Comparison of ENCODE assay signal across 24 mouse cellular contexts in genomic region chr14:59497928-59498327, GRCm38 (mm10).
"Had no signal": no experiment of that assay in that cellular context is flagged by ENCODE, and none has a peak within 500 bp of the region (broad histone marks: within the 10 kb centered on the region; RNA-seq: fewer than 3 reads in every experiment).

No protein-coding gene starts in this region.

- H3K27ac ChIP-seq: embryonic facial prominence, embryonic 10.5 days; embryonic facial prominence, embryonic 12.5 days; embryonic facial prominence, embryonic 13.5 days; embryonic facial prominence, embryonic 15.5 days; forebrain, embryonic 10.5 days; forebrain, embryonic 12.5 days; forebrain, embryonic 13.5 days; forebrain, embryonic 15.5 days; gastrocnemius, adult 2 months; heart, adult 2 months; heart, embryonic 10.5 days had no signal

- DNase-seq: cerebellum, adult 9-10 months; cerebellum, adult 9-11 months; cerebellum, postnatal 10 days; cerebellum, postnatal 14 days; cerebellum, postnatal 25 days; cerebellum, postnatal 36 days; embryo, embryonic 11 days; forebrain, postnatal 0 days; gastrocnemius, adult 2 months; gastrocnemius, postnatal 10 days; gastrocnemius, postnatal 14 days; gastrocnemius, postnatal 25 days; gastrocnemius, postnatal 36 days; heart, adult 2 months had no signal

- H3K36me3 ChIP-seq: embryonic facial prominence, embryonic 12.5 days; embryonic facial prominence, embryonic 13.5 days; embryonic facial prominence, embryonic 15.5 days; forebrain, embryonic 10.5 days; forebrain, embryonic 12.5 days; forebrain, embryonic 15.5 days had no signal

- H3K4me1 ChIP-seq: embryonic facial prominence, embryonic 10.5 days; embryonic facial prominence, embryonic 12.5 days; embryonic facial prominence, embryonic 15.5 days; forebrain, embryonic 10.5 days; forebrain, embryonic 12.5 days; forebrain, embryonic 13.5 days; forebrain, embryonic 15.5 days; heart, embryonic 10.5 days had no signal

- H3K27me3 ChIP-seq: embryonic facial prominence, embryonic 12.5 days; embryonic facial prominence, embryonic 13.5 days; embryonic facial prominence, embryonic 15.5 days; forebrain, embryonic 12.5 days; forebrain, embryonic 13.5 days; forebrain, embryonic 15.5 days had no signal

- H3K9me3 ChIP-seq: embryonic facial prominence, embryonic 10.5 days; embryonic facial prominence, embryonic 12.5 days; embryonic facial prominence, embryonic 13.5 days; embryonic facial prominence, embryonic 15.5 days; forebrain, embryonic 10.5 days; forebrain, embryonic 12.5 days; forebrain, embryonic 13.5 days; forebrain, embryonic 15.5 days; heart, embryonic 10.5 days had no signal

- H3K4me2 ChIP-seq: embryonic facial prominence, embryonic 12.5 days; embryonic facial prominence, embryonic 13.5 days; embryonic facial prominence, embryonic 15.5 days; forebrain, embryonic 12.5 days; forebrain, embryonic 13.5 days; forebrain, embryonic 15.5 days had no signal

- H3K9ac ChIP-seq: embryonic facial prominence, embryonic 12.5 days; embryonic facial prominence, embryonic 13.5 days; embryonic facial prominence, embryonic 15.5 days; forebrain, embryonic 12.5 days; forebrain, embryonic 13.5 days; forebrain, embryonic 15.5 days; forebrain, postnatal 0 days had no signal

- H3K4me3 ChIP-seq: embryonic facial prominence, embryonic 10.5 days; embryonic facial prominence, embryonic 12.5 days; embryonic facial prominence, embryonic 13.5 days; embryonic facial prominence, embryonic 15.5 days; erythroblast, embryonic 14.5 days; forebrain, embryonic 10.5 days; forebrain, embryonic 12.5 days; forebrain, embryonic 13.5 days; forebrain, embryonic 15.5 days; gastrocnemius, adult 2 months; heart, adult 2 months; heart, embryonic 10.5 days had no signal
